Mouse (Mus musculus) heart, embryonic 14.5 days (tissue): Measurements from ENCODE around the gene Fzd5. TPM values are rescaled to one million over a fixed set of nuclear protein-coding genes. Genes with fewer than 3 reads are reported as not detected.
A peak's percentile ranks its signal among the peaks of the same experiment; 100 is the strongest.

Experiments
- ATAC-seq: fragments of 200-750 bp; cut with Nextera tagmentation; 2 replicates; pipeline ENCODE4 v1.8.0; 2017; ENCODE audit warnings: low read depth, moderate TSS enrichment; ENCODE audit not compliant: insufficient number of reproducible peaks, insufficient read depth, low FRiP score
- H3K27ac ChIP-seq, 2 experiments: fragments of 200-500 bp in 1 of 2; fragments of 300-500 bp in 1 of 2; sonication (generic) in 1 of 2; replicated peaks in 1 of 2; 2 replicates each; pipeline ENCODE4 v1.5.1; 2012 to 2014; ENCODE audit warnings: low read depth in 2 of 2, low read length in 2 of 2, control low read depth in 1 of 2, mild to moderate bottlenecking in 1 of 2, mixed read lengths in 1 of 2; ENCODE audit not compliant: control insufficient read depth in 1 of 2, insufficient read depth in 1 of 2
- H3K27me3 ChIP-seq: fragments of 300-500 bp; sonication (generic); 2 replicates; pipeline ENCODE4 v1.6.1; 2014; ENCODE audit warnings: mild to moderate bottlenecking, low read length, control low read depth; ENCODE audit not compliant: control insufficient read depth, insufficient read depth
- H3K36me3 ChIP-seq: fragments of 300-500 bp; sonication (generic); 2 replicates; pipeline ENCODE4 v1.6.1; 2014; ENCODE audit warnings: mild to moderate bottlenecking, control low read depth, low read length, mixed read lengths; ENCODE audit not compliant: control insufficient read depth, insufficient read depth
- H3K4me1 ChIP-seq, 2 experiments: fragments of 200-500 bp in 1 of 2; fragments of 300-500 bp in 1 of 2; sonication (generic) in 1 of 2; 2 replicates each; pipeline ENCODE4 v1.6.1; 2012 to 2014; ENCODE audit warnings: low read length in 2 of 2, control low read depth in 1 of 2, mixed read lengths in 1 of 2; ENCODE audit not compliant: control insufficient read depth in 2 of 2, insufficient read depth in 2 of 2
- H3K4me2 ChIP-seq: fragments of 300-500 bp; sonication (generic); 2 replicates; pipeline ENCODE4 v1.6.1; 2014; ENCODE audit warnings: mild to moderate bottlenecking, low read length
- H3K4me3 ChIP-seq, 2 experiments: fragments of 200-500 bp in 1 of 2; fragments of 300-500 bp in 1 of 2; sonication (generic) in 1 of 2; 2 replicates each; pipeline ENCODE4 v1.5.1; 2012 to 2014; ENCODE audit warnings: low read length in 2 of 2, mild to moderate bottlenecking in 2 of 2, control low read depth in 1 of 2, low read depth in 1 of 2, moderate library complexity in 1 of 2; ENCODE audit not compliant: control insufficient read depth in 1 of 2, insufficient read depth in 1 of 2
- H3K9ac ChIP-seq: fragments of 300-500 bp; sonication (generic); 2 replicates; pipeline ENCODE4 v1.6.1; 2014; ENCODE audit warnings: mild to moderate bottlenecking, low read length
- H3K9me3 ChIP-seq: fragments of 300-500 bp; sonication (generic); 2 replicates; pipeline ENCODE4 v1.6.1; 2016; ENCODE audit warnings: low read length, control low read depth; ENCODE audit not compliant: control insufficient read depth
- WGBS: fragments of 180-500 bp; shearing (Covaris S2); extraction: QIAGEN DNeasy Blood & Tissue Kit; methylation state at CpG from one replicate; pipeline ENCODE4 v1.1.7; 2014; 5-methylcytosine and 5-hydroxymethylcytosine counted together
- polyA plus RNA-seq: library from polyadenylated mRNA; unstranded; fragments of >200 nt; fragmentation: Nextera tagmentation; extraction: Ambion mirVana; gene quantifications from 2 replicates; pipeline ENCODE4 v1.2.1, GENCODE M21; 2014

The Fzd5 gene
- polyA plus RNA-seq: 1.6 and 1.7 TPM in 2 replicates

DNA sequence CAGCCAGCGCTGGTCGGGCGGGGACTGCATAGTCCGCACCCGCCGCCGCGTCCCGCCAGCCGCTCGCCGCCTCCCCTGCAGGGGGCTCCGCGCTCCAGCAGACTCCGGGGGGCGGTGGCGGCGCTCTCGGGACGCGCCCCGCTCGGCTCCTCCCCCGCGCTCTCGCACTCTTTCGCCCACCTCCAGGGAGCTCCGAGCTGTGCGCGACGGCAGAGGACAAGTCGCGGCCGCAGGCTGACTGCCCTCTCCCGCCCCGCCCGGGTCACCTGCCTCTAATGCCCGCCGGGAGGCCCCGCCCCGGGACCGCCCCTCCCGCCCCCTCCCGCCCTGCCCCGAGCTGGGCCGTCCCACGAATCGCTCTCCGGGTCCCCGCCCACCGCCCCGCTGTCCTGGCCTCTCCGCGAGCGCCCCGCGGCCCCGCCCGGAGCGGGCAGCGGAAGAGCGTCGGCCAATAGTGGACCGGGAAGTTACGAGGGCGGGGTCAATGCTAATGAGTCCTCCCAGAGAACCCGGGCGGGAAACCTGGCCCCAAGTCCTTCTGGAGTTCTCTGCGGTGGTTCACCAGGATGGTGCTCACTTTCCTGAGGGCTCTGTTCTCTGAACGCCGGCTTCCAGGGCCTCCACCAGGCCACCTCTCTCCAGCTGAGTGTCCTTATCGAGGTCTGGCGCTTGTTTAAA lies at the start of gene Fzd5:
Fzd5 (minus strand) TSS at position 250 of the 678 bp plus-strand sequence.
- Histone ChIP-seq H3K27me3 (peaks cover 9% of the 10 kb centered on the region), H3K9ac (peak within 1 kb of the TSS; percentile 85), H3K4me3 (peak within 1 kb of the TSS; percentile 81 to 90), H3K4me2 (peak within 1 kb of the TSS; percentile 97), H3K4me1 (peaks cover 23 to 44% of the 10 kb centered on the region in 2 experiments), H3K9me3 (no peaks in the 10 kb centered on the region), H3K27ac (peak within 1 kb of the TSS; percentile 75 to 84), H3K36me3 (no peaks in the 10 kb centered on the region)
- WGBS: 2% methylated on average over 52 of the region's 73 CpGs
- peak; percentile 95 for ATAC-seq

DNA sequence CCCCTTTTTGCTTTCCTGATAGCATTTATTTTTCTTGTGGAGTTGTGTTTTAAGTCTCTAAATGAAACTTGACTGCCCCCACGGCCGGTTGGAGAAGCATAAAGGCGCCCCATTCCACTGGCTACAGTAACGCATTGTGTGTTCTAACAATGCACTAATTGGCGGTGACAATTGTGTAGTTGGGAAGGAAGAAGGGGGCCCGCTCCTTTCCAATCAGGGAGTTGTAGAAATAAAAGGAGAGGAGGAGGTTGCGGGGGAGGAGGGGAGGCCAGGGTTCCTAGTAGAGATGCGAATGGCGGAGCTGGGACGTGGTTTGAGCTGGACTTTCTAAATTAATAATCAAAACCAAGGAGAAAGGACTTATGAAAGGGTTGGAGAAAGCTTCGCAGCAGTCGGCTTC lies 42.3 kb upstream of the Fzd5 start:
- Histone ChIP-seq H3K27ac (no peak overlapping the region), H3K36me3 (no peaks in the 10 kb centered on the region), H3K4me1 (no peaks in the 10 kb centered on the region), H3K4me3 (no peak overlapping the region), H3K27me3 (no peaks in the 10 kb centered on the region), H3K9ac (no peak overlapping the region), H3K4me2 (no peak overlapping the region), H3K9me3 (no peaks in the 10 kb centered on the region)
- no peak for ATAC-seq
- 80% methylated on average over 12 of the region's 12 CpGs for WGBS

DNA sequence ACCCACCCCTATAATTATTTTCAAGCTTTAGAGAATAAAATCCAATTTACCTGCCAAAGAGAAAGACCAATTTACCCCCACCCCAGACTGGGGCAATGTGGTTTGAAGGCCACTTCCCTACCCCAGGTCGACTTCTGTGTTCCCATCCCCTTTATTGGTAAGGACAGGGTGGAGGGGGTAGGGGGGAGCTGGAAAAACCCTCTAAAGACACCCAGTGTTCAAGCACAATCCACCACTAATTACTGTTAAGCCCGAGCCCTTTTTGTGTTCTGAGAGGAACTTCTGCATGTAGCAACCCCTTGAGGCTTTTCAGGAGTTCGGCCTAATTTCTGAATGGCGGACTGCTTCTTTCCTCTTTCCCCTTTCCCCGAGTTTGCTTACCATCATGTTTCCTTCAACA lies 41.9 kb upstream of the Fzd5 start:
- Histone ChIP-seq H3K27ac (no peak overlapping the region), H3K4me1 (no peaks in the 10 kb centered on the region), H3K9me3 (no peaks in the 10 kb centered on the region), H3K4me3 (no peak overlapping the region), H3K4me2 (no peak overlapping the region), H3K27me3 (no peaks in the 10 kb centered on the region), H3K9ac (no peak overlapping the region), H3K36me3 (no peaks in the 10 kb centered on the region)
- 72% methylated on average over 5 of the region's 5 CpGs for WGBS
- no peak for ATAC-seq

DNA sequence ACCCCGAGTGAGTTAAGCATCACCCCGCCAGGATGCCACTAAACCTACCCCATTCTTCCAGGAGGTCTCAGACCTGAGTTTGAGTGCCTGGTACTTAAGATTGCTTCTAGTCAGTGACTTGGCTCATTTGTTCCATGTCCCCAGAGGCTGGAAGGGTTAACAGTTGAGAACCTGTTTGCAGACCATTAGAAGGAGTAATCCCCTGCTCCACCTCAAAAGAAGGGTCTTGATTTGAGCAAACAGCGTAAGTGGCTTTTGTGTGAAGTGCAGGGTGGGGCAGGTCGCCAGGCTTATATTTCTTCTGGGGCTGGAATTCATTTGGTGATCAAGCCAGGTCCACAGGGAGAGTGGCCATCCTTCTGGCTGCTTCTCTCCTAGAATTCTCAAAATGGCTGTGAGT lies 35.8 kb upstream of the Fzd5 start:
- no peak overlapping the region for H3K4me2 ChIP-seq
- no peaks in the 10 kb centered on the region for H3K36me3 ChIP-seq
- H3K27ac ChIP-seq: no peak overlapping the region
- ATAC-seq: no peak
- no peaks in the 10 kb centered on the region for H3K9me3 ChIP-seq
- H3K27me3 ChIP-seq: no peaks in the 10 kb centered on the region
- H3K4me3 ChIP-seq: no peak overlapping the region
- H3K4me1 ChIP-seq: no peaks in the 10 kb centered on the region
- WGBS: 78% methylated on average over 4 of the region's 4 CpGs
- no peak overlapping the region for H3K9ac ChIP-seq

DNA sequence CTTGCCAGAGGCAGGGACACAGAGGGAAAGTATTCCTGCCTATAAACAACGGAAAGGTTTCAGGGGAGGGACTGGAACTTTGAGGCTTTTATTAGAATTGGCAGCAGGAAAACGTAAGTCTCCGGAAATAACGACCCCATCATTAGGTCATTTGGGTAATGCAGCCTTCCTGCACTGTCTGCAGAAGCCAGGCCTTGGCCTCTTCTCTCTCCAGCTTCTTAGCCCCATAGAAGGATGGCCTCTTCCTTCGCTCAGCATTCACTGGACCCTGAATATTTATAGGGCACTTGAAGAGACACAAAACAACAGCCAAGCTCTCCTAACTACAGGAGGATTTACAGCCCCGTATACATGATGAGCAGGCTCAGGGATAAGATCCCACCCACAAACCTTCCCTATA lies 32.6 kb upstream of the Fzd5 start:
- Histone ChIP-seq H3K4me3 (no peak overlapping the region), H3K36me3 (no peaks in the 10 kb centered on the region), H3K9me3 (no peaks in the 10 kb centered on the region), H3K4me1 (no peaks in the 10 kb centered on the region), H3K4me2 (no peak overlapping the region), H3K27ac (no peak overlapping the region), H3K9ac (no peak overlapping the region), H3K27me3 (no peaks in the 10 kb centered on the region)
- 34% methylated on average over 6 of the region's 6 CpGs for WGBS
- ATAC-seq: no peak

DNA sequence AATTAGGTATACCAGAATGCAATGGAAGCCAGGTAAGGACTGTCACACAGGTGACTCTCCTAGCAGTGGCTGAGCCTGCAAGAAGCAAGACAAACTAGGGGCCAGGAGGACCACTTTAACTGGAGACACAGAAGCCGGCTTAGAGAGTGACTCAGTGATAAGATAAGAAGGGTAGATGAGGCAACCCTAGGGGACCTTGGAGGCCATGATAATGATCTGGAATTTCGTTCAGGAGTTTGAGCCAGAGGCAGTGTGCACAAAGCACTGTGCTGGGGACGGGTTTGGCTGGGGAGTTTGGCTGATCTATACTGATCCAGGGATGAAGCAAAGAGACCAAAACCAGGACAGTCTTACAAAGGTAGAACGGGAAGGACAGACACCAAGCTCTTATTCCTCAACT lies 24.1 kb upstream of the Fzd5 start:
- Histone ChIP-seq H3K4me3 (no peak overlapping the region), H3K9me3 (no peaks in the 10 kb centered on the region), H3K36me3 (no peaks in the 10 kb centered on the region), H3K27ac (no peak overlapping the region), H3K9ac (no peak overlapping the region), H3K4me1 (0 out of 4 replicates have a peak, but pooled peaks cover 0 to 2% of the 10 kb centered on the region in 2 experiments), H3K27me3 (no peaks in the 10 kb centered on the region), H3K4me2 (no peak overlapping the region)
- WGBS: 52% methylated on average over 4 of the region's 4 CpGs
- no peak for ATAC-seq

DNA sequence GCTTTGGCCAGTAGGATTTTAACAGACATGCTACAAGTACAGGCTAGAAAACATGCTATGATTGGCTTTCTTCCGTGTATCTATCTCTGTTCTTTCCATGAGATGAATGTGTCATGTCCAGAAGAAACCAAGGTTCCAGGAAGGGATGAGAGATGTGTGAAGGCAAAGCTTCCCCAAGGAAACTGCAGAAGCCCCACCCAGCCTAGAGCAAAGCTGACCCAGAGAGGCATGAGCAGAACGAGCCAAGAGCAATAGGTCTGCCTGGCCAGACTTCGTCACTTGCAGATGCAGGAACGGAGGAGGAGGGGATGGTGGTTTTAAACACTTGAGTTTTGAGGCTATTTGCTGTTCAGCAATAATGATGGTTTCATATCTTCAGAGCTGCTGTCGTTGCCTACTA lies 20.2 kb upstream of the Fzd5 start:
- no peak for ATAC-seq
- Histone ChIP-seq H3K4me2 (no peak overlapping the region), H3K4me3 (no peak overlapping the region), H3K27me3 (no peaks in the 10 kb centered on the region), H3K27ac (no peak overlapping the region), H3K36me3 (no peaks in the 10 kb centered on the region), H3K4me1 (peaks cover 0 to 2% of the 10 kb centered on the region in 2 experiments; a peak in 1 of 4 replicates), H3K9me3 (no peaks in the 10 kb centered on the region), H3K9ac (no peak overlapping the region)
- 70% methylated on average over 5 of the region's 5 CpGs for WGBS

DNA sequence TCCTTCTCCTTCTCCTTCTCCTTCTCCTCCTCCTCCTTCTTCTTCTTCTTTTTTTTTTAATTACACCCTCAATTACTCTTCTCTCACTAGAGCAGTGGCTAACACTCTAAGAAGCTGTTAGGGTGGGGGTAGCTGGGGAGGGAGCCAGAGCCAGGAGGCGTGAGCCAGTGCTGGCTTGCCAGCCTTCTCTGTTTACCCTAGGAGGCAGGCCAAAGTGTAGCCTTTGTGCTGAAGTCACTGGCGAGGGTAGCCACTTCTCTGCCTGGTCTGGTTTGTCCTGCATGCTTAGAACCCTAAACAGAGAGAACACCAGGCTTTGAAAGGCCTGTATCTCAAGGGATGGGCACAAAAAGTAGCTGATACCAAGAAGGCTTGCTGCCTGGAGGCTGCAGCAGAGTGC lies 19.7 kb upstream of the Fzd5 start:
- ATAC-seq: no peak
- no peaks in the 10 kb centered on the region for H3K9me3 ChIP-seq
- no peaks in the 10 kb centered on the region for H3K36me3 ChIP-seq
- H3K4me3 ChIP-seq: no peak overlapping the region
- H3K27me3 ChIP-seq: no peaks in the 10 kb centered on the region
- H3K27ac ChIP-seq: 0 out of 4 replicates have a peak overlapping the region, but pooled peaks of 1 of the 2 experiments have one; percentile 7
- WGBS: 38% methylated on average over 2 of the region's 2 CpGs
- peak overlapping the region; percentile 16; the same call in 1 of the 2 replicates for H3K9ac ChIP-seq
- H3K4me2 ChIP-seq: no peak overlapping the region
- H3K4me1 ChIP-seq: peaks cover 0 to 2% of the 10 kb centered on the region in 2 experiments; a peak in 1 of 4 replicates
